Mouse (Mus musculus): Measurements from ENCODE around the gene Spata22. TPM values are rescaled to one million over a fixed set of nuclear protein-coding genes. Genes with fewer than 3 reads are reported as not detected.

The Spata22 gene
- total RNA-seq, 4 experiments from 2014 or later = not detected

Other genes starting within 250 kb of the Spata22 start
- gene Itgae, start 239.2 kb upstream of the Spata22 start, total RNA-seq (2022) = under 1 TPM in 3 of 4 experiments, not detected in 1; 0.08 to 0.10 (median 0.09) TPM
- gene Haspin, start 191.4 kb upstream of the Spata22 start, total RNA-seq (2022) = not detected
- gene P2rx5, start 169.3 kb upstream of the Spata22 start, total RNA-seq (2022) = 1 to 10 TPM; 6.4 to 9.5 (median 7.0) TPM
- 10 to 100 TPM; 80.9 to 89.6 (median 84.1) TPM for gene Emc6, start 152.7 kb upstream of the Spata22 start, total RNA-seq (2022)
- gene Tax1bp3, start 152.7 kb upstream of the Spata22 start, total RNA-seq (2022) = 1 to 10 TPM; 4.9 to 9.2 (median 7.2) TPM
- 1 to 10 TPM; 3.3 to 4.3 (median 4.1) TPM for gene Ctns, start 130.7 kb upstream of the Spata22 start, total RNA-seq (2022)
- gene Shpk, start 130.3 kb upstream of the Spata22 start, total RNA-seq (2022) = 1 to 10 TPM in 1 of 4 experiments, under 1 TPM in 3; 0.29 to 1.1 (median 0.71) TPM
- under 1 TPM; 0.08 to 0.12 (median 0.10) TPM for gene Trpv1, start 95.4 kb upstream of the Spata22 start, total RNA-seq (2022)
- gene Trpv3, start 62.4 kb upstream of the Spata22 start, total RNA-seq (2022) = not detected
- gene Aspa, start 145 bp upstream of the Spata22 start, total RNA-seq (2022) = 1 to 10 TPM; 3.0 to 7.3 (median 4.5) TPM
- gene Gm49340, start within 50 bp of the Spata22 start, total RNA-seq (2022) = not detected
- gene Olfr20, start 21.0 kb downstream of the Spata22 start, total RNA-seq (2022) = not detected
- gene Olfr376, start 41.5 kb downstream of the Spata22 start, total RNA-seq (2022) = not detected
- not detected for gene Olfr1, start 69.9 kb downstream of the Spata22 start, total RNA-seq (2022)
- gene Olfr378, start 98.7 kb downstream of the Spata22 start, total RNA-seq (2022) = not detected
- not detected for gene Olfr380, start 127.8 kb downstream of the Spata22 start, total RNA-seq (2022)
- gene Olfr381, start 161.9 kb downstream of the Spata22 start, total RNA-seq (2022) = not detected
- gene Olfr382, start 187.5 kb downstream of the Spata22 start, total RNA-seq (2022) = not detected